Mouse (Mus musculus) adrenal gland (tissue): Measurements from ENCODE around the gene Gm6588.
"Not testable (repeated sequence)": the region's sequence is repeated elsewhere in the genome, so short reads cannot be mapped to it uniquely, and the experiment has no call there.

Source experiments
- intact Hi-C: fragments of 180-260 bp; cut with DNase I; formaldehyde crosslinking; loops from one replicate; pipeline ENCODE4 v1.15.1; 2025
- long read RNA-seq, 2 experiments: library from polyadenylated mRNA; unstranded; transcript quantifications; one replicate each; pipeline ENCODE4 v2.0.0; 2020; ENCODE audit warnings: borderline replicate concordance in 1 of 2; ENCODE audit not compliant: insufficient replicate concordance in 1 of 2

The Gm6588 gene
- long read RNA-seq, experiment 1 = 0 reads
- long read RNA-seq, experiment 2 = 0 reads

GRCm38 (mm10) chr5:112448747-112449440 is at the start of gene Gm6588:
TSS of gene Gm6588 (plus strand) at chr5:112449426.
- intact Hi-C loops = no loop called here

- intact Hi-C loops = no loop called here
These were observed 46.8 kb upstream of the Gm6588 start for GRCm38 (mm10) chr5:112402437-112402836.

GRCm38 (mm10) chr5:112406017-112406416 is 43.2 kb upstream of the Gm6588 start:
- intact Hi-C loops = no loop called here

- intact Hi-C loops = no loop called here
These were observed 40.0 kb upstream of the Gm6588 start for GRCm38 (mm10) chr5:112409274-112409673.

GRCm38 (mm10) chr5:112411072-112411471 is 38.2 kb upstream of the Gm6588 start:
- intact Hi-C loops = no loop called here

GRCm38 (mm10) chr5:112411514-112412335 is 37.5 kb upstream of the Gm6588 start:
- intact Hi-C loops = no loop called here

GRCm38 (mm10) chr5:112412781-112413180 is 36.4 kb upstream of the Gm6588 start:
- intact Hi-C loops = not testable (repeated sequence)

- intact Hi-C loops = no loop called here
These were observed 32.6 kb upstream of the Gm6588 start for GRCm38 (mm10) chr5:112416673-112417072.

GRCm38 (mm10) chr5:112418023-112418422 is 31.2 kb upstream of the Gm6588 start:
- intact Hi-C loops = no loop called here

GRCm38 (mm10) chr5:112419535-112419934 is 29.7 kb upstream of the Gm6588 start:
- intact Hi-C loops = no loop called here

GRCm38 (mm10) chr5:112426635-112427034 is 22.6 kb upstream of the Gm6588 start:
- intact Hi-C loops = loop anchor here (2.0 to 5.0 kb wide), 3 partner anchors 59 to 186 kb away; no protein-coding TSS in a partner anchor

GRCm38 (mm10) chr5:112427283-112427682 is 21.9 kb upstream of the Gm6588 start:
- intact Hi-C loops = loop anchor here (2.0 to 5.0 kb wide), 3 partner anchors 60 to 186 kb away; no protein-coding TSS in a partner anchor

GRCm38 (mm10) chr5:112428944-112429343 is 20.3 kb upstream of the Gm6588 start:
- intact Hi-C loops = loop anchor here (5.0 kb wide), 2 partner anchors 62 to 92 kb away; no protein-coding TSS in a partner anchor

- intact Hi-C loops = loop anchor here (5.0 to 10.0 kb wide), 4 partner anchors 214 to 621 kb away; no protein-coding TSS in a partner anchor
These were observed 18.0 kb upstream of the Gm6588 start for GRCm38 (mm10) chr5:112431120-112431775.

- intact Hi-C loops = loop anchor here (5.0 to 10.0 kb wide), 4 partner anchors 213 to 620 kb away; no protein-coding TSS in a partner anchor
These were observed 17.2 kb upstream of the Gm6588 start for GRCm38 (mm10) chr5:112432033-112432432.

- intact Hi-C loops = loop anchor here (5.0 to 10.0 kb wide), 4 partner anchors 212 to 619 kb away; no protein-coding TSS in a partner anchor
These were observed 16.2 kb upstream of the Gm6588 start for GRCm38 (mm10) chr5:112433004-112433403.

GRCm38 (mm10) chr5:112438535-112438934 is 10.7 kb upstream of the Gm6588 start:
- intact Hi-C loops = loop anchor here (10.0 kb wide), 3 partner anchors 206 to 426 kb away; no protein-coding TSS in a partner anchor

- intact Hi-C loops = no loop called here
These were observed 3.9 kb downstream of the Gm6588 start for GRCm38 (mm10) chr5:112453088-112453487.

- intact Hi-C loops = no loop called here
These were observed 5.8 kb downstream of the Gm6588 start for GRCm38 (mm10) chr5:112454966-112455555.

- intact Hi-C loops = no loop called here
These were observed 10.7 kb downstream of the Gm6588 start for GRCm38 (mm10) chr5:112459903-112460302.

GRCm38 (mm10) chr5:112466331-112466730 is 17.1 kb downstream of the Gm6588 start:
- intact Hi-C loops = no loop called here
